Mouse (Mus musculus) lung, postnatal 0 days (tissue): ENCODE measurements around the gene Bcl2l2.

ENCODE experiments used
- CTCF ChIP-seq: IDR thresholded peaks from 2 replicates; pipeline ENCODE4 v1.5.1; 2016; ENCODE audit warnings: antibody characterized with exemption, mild to moderate bottlenecking
- EP300 ChIP-seq: IDR thresholded peaks from 2 replicates; pipeline ENCODE4 v1.6.1; 2016; ENCODE audit warnings: antibody characterized with exemption, mild to moderate bottlenecking, control low read depth

DNA sequence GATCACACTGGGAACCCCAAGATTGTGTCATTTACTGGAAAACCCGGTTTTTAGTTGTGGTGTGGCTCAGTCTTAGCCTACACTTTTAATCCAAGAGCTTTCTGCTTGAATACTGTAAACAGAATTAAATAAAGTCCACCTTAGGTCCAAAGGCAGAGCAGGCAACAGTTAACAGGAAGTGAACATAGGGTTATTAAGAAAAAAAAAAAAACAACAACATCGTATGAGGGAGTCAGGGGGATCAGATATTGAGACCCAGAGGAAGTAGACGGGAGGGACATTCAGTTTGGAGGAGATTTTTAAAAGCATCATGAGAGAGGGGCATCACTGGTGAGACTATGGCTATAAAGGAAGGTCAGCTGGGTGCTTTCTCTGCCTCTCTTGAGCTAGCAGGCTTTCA is 16.9 kb upstream of the Bcl2l2 start:
- TF ChIP-seq CTCF (no peak), EP300 (no peak)
